Mouse (Mus musculus): Measurements from ENCODE around the gene Maml3. TPM values are rescaled to one million over a fixed set of nuclear protein-coding genes. Genes with fewer than 3 reads are reported as not detected.

The Maml3 gene
- polyA plus RNA-seq, 1 experiment = 2.2 TPM

GRCm38 (mm10) chr3:51952267-51952666 lies 152.6 kb downstream of the Maml3 start:
- H3K27ac ChIP-seq (ENCODE audit: insufficient read depth, low read depth, low read length) = no peak overlapping the region
- no peaks in the 10 kb centered on the region for H3K4me1 ChIP-seq (ENCODE audit: control insufficient read depth, insufficient read depth, low read length)
- TF ChIP-seq POLR2A (IDR thresholded peaks at IDR 0.05; ENCODE audit: borderline replicate concordance, low read depth, low read length) (no peak), CTCF (IDR thresholded peaks at IDR 0.05; ENCODE audit: low read depth, low read length) (no peak)
- no peak overlapping the region for H3K4me3 ChIP-seq (ENCODE audit: insufficient read depth, low read length)

GRCm38 (mm10) chr3:51949651-51950050 lies 155.2 kb downstream of the Maml3 start:
- Histone ChIP-seq H3K4me3 (ENCODE audit: insufficient read depth, low read length) (no peak overlapping the region), H3K27ac (ENCODE audit: insufficient read depth, low read depth, low read length) (no peak overlapping the region), H3K4me1 (ENCODE audit: control insufficient read depth, insufficient read depth, low read length) (no peaks in the 10 kb centered on the region)
- TF ChIP-seq CTCF (IDR thresholded peaks at IDR 0.05; ENCODE audit: low read depth, low read length) (no peak), POLR2A (IDR thresholded peaks at IDR 0.05; ENCODE audit: borderline replicate concordance, low read depth, low read length) (no peak)

GRCm38 (mm10) chr3:51947168-51947567 lies 157.7 kb downstream of the Maml3 start:
- Histone ChIP-seq H3K27ac (ENCODE audit: insufficient read depth, low read depth, low read length) (no peak overlapping the region), H3K4me1 (ENCODE audit: control insufficient read depth, insufficient read depth, low read length) (peaks cover 11% of the 10 kb centered on the region), H3K4me3 (ENCODE audit: insufficient read depth, low read length) (no peak overlapping the region)
- TF ChIP-seq POLR2A (IDR thresholded peaks at IDR 0.05; ENCODE audit: borderline replicate concordance, low read depth, low read length) = no peak
- no peak for TF ChIP-seq CTCF (IDR thresholded peaks at IDR 0.05; ENCODE audit: low read depth, low read length)

- TF ChIP-seq POLR2A (IDR thresholded peaks at IDR 0.05; ENCODE audit: borderline replicate concordance, low read depth, low read length) (no peak), CTCF (IDR thresholded peaks at IDR 0.05; ENCODE audit: low read depth, low read length) (no peak)
- Histone ChIP-seq H3K4me3 (ENCODE audit: insufficient read depth, low read length) (no peak overlapping the region), H3K4me1 (ENCODE audit: control insufficient read depth, insufficient read depth, low read length) (peaks cover 23% of the 10 kb centered on the region), H3K27ac (ENCODE audit: insufficient read depth, low read depth, low read length) (peak overlapping the region; percentile 8; the same call in 1 of the 2 replicates)
Measured at GRCm38 (mm10) chr3:51943642-51944041, 161.2 kb downstream of the Maml3 start.

- TF ChIP-seq POLR2A (IDR thresholded peaks at IDR 0.05; ENCODE audit: borderline replicate concordance, low read depth, low read length) (no peak), CTCF (IDR thresholded peaks at IDR 0.05; ENCODE audit: low read depth, low read length) (no peak)
- no peak overlapping the region for H3K4me3 ChIP-seq (ENCODE audit: insufficient read depth, low read length)
- H3K27ac ChIP-seq (ENCODE audit: insufficient read depth, low read depth, low read length) = no peak overlapping the region
- peaks cover 26% of the 10 kb centered on the region for H3K4me1 ChIP-seq (ENCODE audit: control insufficient read depth, insufficient read depth, low read length)
Measured at GRCm38 (mm10) chr3:51941781-51942180, 163.1 kb downstream of the Maml3 start.

- TF ChIP-seq POLR2A (IDR thresholded peaks at IDR 0.05; ENCODE audit: borderline replicate concordance, low read depth, low read length) (no peak), CTCF (IDR thresholded peaks at IDR 0.05; ENCODE audit: low read depth, low read length) (no peak)
- H3K4me1 ChIP-seq (ENCODE audit: control insufficient read depth, insufficient read depth, low read length) = peaks cover 26% of the 10 kb centered on the region
- H3K4me3 ChIP-seq (ENCODE audit: insufficient read depth, low read length) = no peak overlapping the region
- H3K27ac ChIP-seq (ENCODE audit: insufficient read depth, low read depth, low read length) = no peak overlapping the region
Measured at GRCm38 (mm10) chr3:51939864-51940263, 165.0 kb downstream of the Maml3 start.

- TF ChIP-seq CTCF (IDR thresholded peaks at IDR 0.05; ENCODE audit: low read depth, low read length) = no peak
- TF ChIP-seq POLR2A (IDR thresholded peaks at IDR 0.05; ENCODE audit: borderline replicate concordance, low read depth, low read length) = no peak
- Histone ChIP-seq H3K4me3 (ENCODE audit: insufficient read depth, low read length) (no peak overlapping the region), H3K4me1 (ENCODE audit: control insufficient read depth, insufficient read depth, low read length) (peaks cover 26% of the 10 kb centered on the region), H3K27ac (ENCODE audit: insufficient read depth, low read depth, low read length) (no peak overlapping the region)
Measured at GRCm38 (mm10) chr3:51939054-51939453, 165.8 kb downstream of the Maml3 start.

- TF ChIP-seq CTCF (IDR thresholded peaks at IDR 0.05; ENCODE audit: low read depth, low read length) (no peak), POLR2A (IDR thresholded peaks at IDR 0.05; ENCODE audit: borderline replicate concordance, low read depth, low read length) (no peak)
- Histone ChIP-seq H3K4me1 (ENCODE audit: control insufficient read depth, insufficient read depth, low read length) (peaks cover 15% of the 10 kb centered on the region), H3K27ac (ENCODE audit: insufficient read depth, low read depth, low read length) (no peak overlapping the region)
Measured at GRCm38 (mm10) chr3:51937176-51937575, 167.7 kb downstream of the Maml3 start.

GRCm38 (mm10) chr3:51934531-51935485 lies 170.1 kb downstream of the Maml3 start:
- Histone ChIP-seq H3K4me3 (ENCODE audit: insufficient read depth, low read length) (no peak overlapping the region), H3K27ac (ENCODE audit: insufficient read depth, low read depth, low read length) (no peak overlapping the region), H3K4me1 (ENCODE audit: control insufficient read depth, insufficient read depth, low read length) (peaks cover 11% of the 10 kb centered on the region)
- no peak for TF ChIP-seq POLR2A (IDR thresholded peaks at IDR 0.05; ENCODE audit: borderline replicate concordance, low read depth, low read length)
- no peak for TF ChIP-seq CTCF (IDR thresholded peaks at IDR 0.05; ENCODE audit: low read depth, low read length)

More at GRCm38 (mm10) chr3:51937176-51937575, 167.7 kb downstream of the Maml3 start:
- no peak overlapping the region for H3K4me3 ChIP-seq (ENCODE audit: insufficient read depth, low read length)

- Histone ChIP-seq H3K4me3 (ENCODE audit: insufficient read depth, low read length) (no peak overlapping the region), H3K4me1 (ENCODE audit: control insufficient read depth, insufficient read depth, low read length) (peaks cover 6% of the 10 kb centered on the region; the same call in 1 of the 2 replicates), H3K27ac (ENCODE audit: insufficient read depth, low read depth, low read length) (no peak overlapping the region)
- TF ChIP-seq POLR2A (IDR thresholded peaks at IDR 0.05; ENCODE audit: borderline replicate concordance, low read depth, low read length) = no peak
- no peak for TF ChIP-seq CTCF (IDR thresholded peaks at IDR 0.05; ENCODE audit: low read depth, low read length)
Measured at GRCm38 (mm10) chr3:51928188-51928587, 176.7 kb downstream of the Maml3 start.
